Mouse (Mus musculus) cerebellum, adult 2 months (tissue): ENCODE data around the gene Fam198a. TPM values are rescaled to one million over a fixed set of nuclear protein-coding genes. Genes with fewer than 3 reads are reported as not detected.
A peak's percentile ranks its signal among the peaks of the same experiment; 100 is the strongest.

ENCODE experiments used
- DNase-seq, 2 experiments: peaks; one replicate each; pipeline ENCODE4 v3.0.0; 2021
- H3K27ac ChIP-seq: fragments of 200-500 bp; 2 replicates; pipeline ENCODE4 v1.5.1; 2012; ENCODE audit warnings: low read length, control low read depth, inconsistent platforms; ENCODE audit not compliant: insufficient read depth
- H3K27me3 ChIP-seq: fragments of 200-500 bp; 2 replicates; pipeline ENCODE4 v1.6.1; 2012; ENCODE audit warnings: inconsistent platforms, mild to moderate bottlenecking, low read length, moderate library complexity; ENCODE audit not compliant: control insufficient read depth, insufficient read depth
- H3K4me1 ChIP-seq: fragments of 200-500 bp; 2 replicates; pipeline ENCODE4 v1.6.1; 2011; ENCODE audit warnings: low read length; ENCODE audit not compliant: control insufficient read depth, insufficient read depth
- H3K4me3 ChIP-seq: fragments of 200-500 bp; replicated peaks from 2 replicates; pipeline ENCODE3; 2011; ENCODE audit warnings: mild to moderate bottlenecking, low read depth, low read length, control low read depth; ENCODE audit not compliant: insufficient read depth
- CTCF ChIP-seq: fragments of 200-500 bp; IDR thresholded peaks from 2 replicates; pipeline ENCODE4 v1.5.1; 2011; ENCODE audit warnings: low read depth, mild to moderate bottlenecking, control low read depth, low read length, moderate library complexity, borderline replicate concordance; ENCODE audit not compliant: insufficient read depth
- POLR2A ChIP-seq: fragments of 200-500 bp; IDR thresholded peaks from 2 replicates; pipeline ENCODE4 v1.6.1; 2011; ENCODE audit warnings: low read length, control low read depth, borderline replicate concordance; ENCODE audit not compliant: insufficient read depth
- WGBS: fragments of 180-500 bp; shearing (Covaris S2); methylation state at CpG from one replicate; pipeline ENCODE4 v1.1.7; 2018; 5-methylcytosine and 5-hydroxymethylcytosine counted together
- polyA plus RNA-seq: library from polyadenylated mRNA; depleted of rRNA; stranded (reverse); fragments of >200 nt; gene quantifications from 2 replicates; pipeline ENCODE4 v1.2.3, GENCODE M21; 2012

Gene Fam198a
- polyA plus RNA-seq, 1 experiment = 3.1 TPM

GRCm38 (mm10) chr9:121934856-121935255 is 15.9 kb upstream of the Fam198a start:
- H3K27ac ChIP-seq = no peak overlapping the region
- no peaks in the 10 kb centered on the region for H3K27me3 ChIP-seq
- WGBS = 54% methylated on average over 4 of the region's 4 CpGs
- no peak for TF ChIP-seq CTCF
- TF ChIP-seq POLR2A = no peak
- no peak for DNase-seq
- H3K4me3 ChIP-seq = no peak overlapping the region
- H3K4me1 ChIP-seq = no peaks in the 10 kb centered on the region

DNA sequence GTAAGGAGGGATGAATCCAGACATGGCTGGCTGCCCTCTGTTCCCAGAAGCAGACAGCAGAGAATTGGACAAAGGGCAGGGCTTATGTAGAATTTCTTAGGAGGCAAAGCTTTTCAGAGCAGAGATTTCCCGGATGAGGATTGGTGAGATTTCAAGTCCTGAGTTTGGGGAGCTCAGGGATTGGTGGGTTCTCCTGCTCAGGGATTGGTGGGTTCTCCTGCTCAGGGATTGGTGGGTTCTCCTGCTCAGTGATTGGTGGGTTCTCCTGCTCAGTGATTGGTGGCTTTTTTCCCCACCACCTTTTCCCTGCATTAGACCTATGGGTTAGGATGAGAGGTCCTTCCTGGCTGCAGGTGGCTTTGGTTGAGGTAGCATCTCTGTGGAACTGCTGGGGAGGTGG is 13.8 kb upstream of the Fam198a start:
- H3K4me1 ChIP-seq = no peaks in the 10 kb centered on the region
- H3K4me3 ChIP-seq = peak overlapping the region; percentile 70
- peak; percentile 18 to 52 for DNase-seq
- TF ChIP-seq POLR2A (no peak), CTCF (no peak)
- H3K27me3 ChIP-seq = no peaks in the 10 kb centered on the region
- 65% methylated on average over 1 of the region's 1 CpGs for WGBS
- H3K27ac ChIP-seq = no peak overlapping the region

DNA sequence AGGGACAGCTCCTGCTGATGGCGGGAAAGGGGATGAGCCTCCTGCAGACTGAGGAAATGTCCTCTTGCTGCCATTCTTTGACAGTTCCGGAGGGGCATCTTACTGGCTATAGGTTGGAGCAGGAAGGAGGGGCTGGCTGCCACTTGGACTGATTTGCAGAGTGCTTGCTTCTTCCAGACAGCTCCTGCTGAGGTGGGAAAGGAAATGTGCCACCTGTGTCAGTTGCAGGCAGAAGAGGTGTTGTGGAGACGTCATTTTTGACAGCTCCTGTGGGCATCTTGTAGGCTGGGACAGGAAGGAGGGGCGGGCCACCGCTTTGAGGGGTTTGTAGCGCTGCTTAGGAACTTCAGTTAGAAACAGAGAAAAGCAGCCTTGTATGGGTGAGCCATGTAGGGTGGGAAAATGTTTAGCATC is 13.3 kb upstream of the Fam198a start:
- H3K4me1 ChIP-seq = no peaks in the 10 kb centered on the region
- H3K27ac ChIP-seq = 0 out of 2 replicates have a peak overlapping the region, but pooled peaks have one; percentile 19
- no peak for TF ChIP-seq CTCF
- no peak for TF ChIP-seq POLR2A
- H3K27me3 ChIP-seq = no peaks in the 10 kb centered on the region
- DNase-seq = peak; percentile 10 to 18
- H3K4me3 ChIP-seq = peak overlapping the region; percentile 70
- WGBS = 40% methylated on average over 6 of the region's 6 CpGs

DNA sequence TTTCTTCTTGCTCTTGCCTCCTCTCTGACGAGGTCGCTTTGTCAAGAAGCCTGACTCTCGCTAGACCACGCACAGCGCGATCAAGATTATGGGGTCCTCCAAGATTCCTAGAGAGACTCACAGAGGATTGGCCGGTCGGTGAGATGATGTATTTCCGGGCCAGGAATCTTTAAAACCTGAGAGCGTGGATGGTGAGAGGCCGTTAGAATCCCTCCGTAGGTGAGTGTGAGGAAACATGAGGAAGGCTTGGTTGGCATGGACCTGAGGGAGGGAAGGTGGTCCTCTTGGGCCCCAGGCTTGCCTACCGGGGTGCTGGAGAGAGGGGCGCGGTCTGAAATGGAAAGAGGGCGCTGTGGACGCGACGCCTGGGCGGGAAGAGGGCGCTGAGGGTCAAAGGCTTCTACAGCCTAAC is 12.8 kb upstream of the Fam198a start:
- 0 out of 2 replicates have a peak overlapping the region, but pooled peaks have one; percentile 19 for H3K27ac ChIP-seq
- WGBS = 57% methylated on average over 21 of the region's 21 CpGs

DNA sequence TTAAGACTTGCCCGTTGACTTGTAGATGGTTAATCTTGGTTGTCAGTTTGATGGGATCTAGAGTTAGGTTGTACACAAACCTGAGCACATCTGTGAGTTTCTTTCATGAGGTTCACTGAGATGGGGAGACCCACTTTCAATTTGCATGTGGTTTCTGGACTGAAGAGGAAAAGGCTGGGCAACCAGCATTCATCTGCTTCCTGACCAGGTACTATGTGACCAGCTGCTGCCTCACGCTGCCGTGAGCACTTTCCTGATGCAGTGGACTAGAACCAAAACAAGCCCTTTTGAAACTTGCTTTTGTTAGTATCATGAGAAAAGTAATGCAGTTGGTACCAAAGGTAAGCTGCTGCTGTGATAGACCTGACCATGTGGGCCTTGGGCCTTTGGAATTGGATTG is 7.8 kb upstream of the Fam198a start:
- H3K4me1 ChIP-seq = no peaks in the 10 kb centered on the region
- no peaks in the 10 kb centered on the region for H3K27me3 ChIP-seq
- no peak overlapping the region for H3K4me3 ChIP-seq
- no peak overlapping the region for H3K27ac ChIP-seq
- WGBS = 93% methylated on average over 3 of the region's 3 CpGs
- TF ChIP-seq CTCF = no peak
- no peak for TF ChIP-seq POLR2A
- DNase-seq = no peak

More for the DNA sequence above, 12.8 kb upstream of the Fam198a start:
- TF ChIP-seq POLR2A (no peak), CTCF (no peak)
- DNase-seq = peak; percentile 19 to 31
- Histone ChIP-seq H3K27me3 (no peaks in the 10 kb centered on the region), H3K4me1 (no peaks in the 10 kb centered on the region), H3K4me3 (peak overlapping the region; percentile 70)

DNA sequence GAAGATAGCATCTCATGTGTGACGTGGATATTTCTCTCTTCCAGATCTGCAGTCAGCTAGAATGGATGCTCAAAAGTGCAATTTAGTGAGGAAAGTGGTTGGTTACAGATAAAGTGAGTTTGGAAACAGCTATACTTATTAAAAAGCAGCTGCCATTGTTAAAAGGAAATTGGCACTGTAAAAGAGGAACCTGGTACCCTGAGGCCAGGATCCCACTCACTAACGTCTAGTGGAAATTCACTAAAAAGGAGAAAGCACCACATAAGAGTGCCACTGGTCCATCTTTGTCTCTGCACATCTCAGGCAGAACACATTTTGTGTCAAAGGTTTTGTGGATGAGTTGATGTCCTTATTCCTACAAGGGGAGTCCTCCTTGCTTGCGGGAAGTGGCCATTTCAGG is 7.2 kb upstream of the Fam198a start:
- Histone ChIP-seq H3K4me1 (no peaks in the 10 kb centered on the region), H3K27me3 (no peaks in the 10 kb centered on the region), H3K27ac (no peak overlapping the region), H3K4me3 (no peak overlapping the region)
- TF ChIP-seq CTCF = no peak
- no peak for TF ChIP-seq POLR2A
- 91% methylated on average over 3 of the region's 3 CpGs for WGBS
- no peak for DNase-seq

- H3K27ac ChIP-seq = no peak overlapping the region
- peak; percentile 66 to 73 for DNase-seq
- H3K4me3 ChIP-seq = no peak overlapping the region
- no peaks in the 10 kb centered on the region for H3K27me3 ChIP-seq
- WGBS = 3% methylated on average over 4 of the region's 4 CpGs
- peaks cover 5% of the 10 kb centered on the region for H3K4me1 ChIP-seq
- peak; percentile 68; the same call in 1 of the 2 replicates for TF ChIP-seq CTCF
- no peak for TF ChIP-seq POLR2A
Observed at GRCm38 (mm10) chr9:121947784-121948183, 3.0 kb upstream of the Fam198a start.

DNA sequence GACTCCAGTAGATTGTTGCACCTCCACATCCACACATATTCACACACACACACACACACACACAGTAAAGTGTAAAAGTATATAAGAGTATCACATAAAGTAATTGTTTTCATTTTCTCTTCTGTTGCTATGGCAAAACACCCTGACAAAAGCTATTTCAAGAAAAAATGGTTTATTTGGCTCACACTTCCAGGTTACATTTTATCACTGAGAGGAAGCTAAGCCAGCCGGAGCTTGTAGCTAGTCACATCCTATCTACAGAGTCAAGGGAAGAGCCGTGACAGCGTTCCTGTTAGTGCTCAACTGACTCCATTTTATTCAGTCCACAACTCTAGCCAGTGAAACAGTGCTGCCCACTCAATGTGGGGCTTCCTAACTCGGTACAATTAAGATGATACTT is 2.4 kb upstream of the Fam198a start:
- Histone ChIP-seq H3K4me3 (no peak overlapping the region), H3K4me1 (peaks cover 5% of the 10 kb centered on the region), H3K27ac (no peak overlapping the region), H3K27me3 (no peaks in the 10 kb centered on the region)
- TF ChIP-seq POLR2A (no peak), CTCF (no peak)
- DNase-seq = no peak
- WGBS = 75% methylated on average over 4 of the region's 4 CpGs
